Mouse (Mus musculus) myocyte (in vitro differentiated cells): ENCODE data around the gene Adk.

Source experiments
- CEBPB ChIP-seq: IDR thresholded peaks from 2 replicates; pipeline ENCODE4 v1.6.1; 2011; ENCODE audit warnings: mild to moderate bottlenecking, moderate library complexity; ENCODE audit not compliant: poor library complexity, insufficient read depth, severe bottlenecking
- E2F4 ChIP-seq: IDR thresholded peaks from one replicate; pipeline ENCODE4 v1.6.1; 2011; ENCODE audit warnings: mild to moderate bottlenecking, control low read depth, moderate library complexity; ENCODE audit not compliant: insufficient read depth
- MAX ChIP-seq: IDR thresholded peaks from one replicate; pipeline ENCODE4 v1.6.1; 2011; ENCODE audit warnings: low read depth, mild to moderate bottlenecking, control low read depth
- MYOD1 ChIP-seq, 3 experiments: IDR thresholded peaks; one replicate each; pipeline ENCODE4 v1.6.1; 2011; ENCODE audit warnings: control low read depth in 2 of 3, low read depth in 2 of 3, mild to moderate bottlenecking in 2 of 3, moderate library complexity in 1 of 3; ENCODE audit not compliant: insufficient read length in 2 of 3, control insufficient read depth in 1 of 3
- MYOG ChIP-seq, 3 experiments: IDR thresholded peaks; one replicate each; pipeline ENCODE4 v1.6.1; 2011; ENCODE audit warnings: control low read depth in 2 of 3, low read depth in 2 of 3, mild to moderate bottlenecking in 2 of 3; ENCODE audit not compliant: insufficient read length in 2 of 3, control insufficient read depth in 1 of 3, insufficient read depth in 1 of 3
- POLR2A ChIP-seq: IDR thresholded peaks from one replicate; pipeline ENCODE4 v1.6.1; 2011; ENCODE audit warnings: low read depth, mild to moderate bottlenecking, control low read depth, moderate library complexity; ENCODE audit not compliant: insufficient read length
- POLR2AphosphoS2 ChIP-seq: IDR thresholded peaks from one replicate; pipeline ENCODE4 v1.6.1; 2011; ENCODE audit warnings: low read depth, control low read depth; ENCODE audit not compliant: insufficient read length
- REST ChIP-seq: IDR thresholded peaks from one replicate; pipeline ENCODE4 v1.6.1; 2011; ENCODE audit warnings: mild to moderate bottlenecking, control low read depth, moderate library complexity; ENCODE audit not compliant: insufficient read depth, insufficient read length
- SRF ChIP-seq: IDR thresholded peaks from one replicate; pipeline ENCODE4 v1.6.1; 2011; ENCODE audit warnings: low read depth; ENCODE audit not compliant: control insufficient read depth, insufficient read length
- TCF12 ChIP-seq: IDR thresholded peaks from one replicate; pipeline ENCODE4 v1.6.1; 2011; ENCODE audit warnings: mild to moderate bottlenecking, control low read depth; ENCODE audit not compliant: poor library complexity, insufficient read depth, severe bottlenecking
- TCF3 ChIP-seq: IDR thresholded peaks from one replicate; pipeline ENCODE4 v1.6.1; 2011; ENCODE audit warnings: low read depth, control low read depth; ENCODE audit not compliant: insufficient read length
- USF1 ChIP-seq: IDR thresholded peaks from one replicate; pipeline ENCODE4 v1.6.1; 2011; ENCODE audit warnings: low read depth, mild to moderate bottlenecking, control low read depth, moderate library complexity

DNA sequence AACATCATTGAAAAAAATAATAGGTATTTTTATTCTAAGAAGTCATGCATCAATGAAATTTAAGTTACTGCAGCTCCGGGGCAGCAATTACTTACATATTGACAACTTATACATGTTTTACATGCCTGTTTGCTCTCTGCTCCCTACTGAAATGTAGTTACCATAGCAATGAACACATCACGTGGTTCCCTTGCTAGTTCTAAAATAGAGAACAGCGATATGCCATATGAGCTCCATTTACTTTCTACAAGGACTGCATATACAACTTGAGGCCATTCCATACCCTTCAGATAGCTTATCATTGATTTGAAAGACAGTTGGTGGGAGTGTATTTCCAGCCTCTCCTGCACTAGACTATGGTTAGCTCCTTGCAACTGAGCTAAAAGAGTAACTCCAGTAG, 290.6 kb downstream of the Adk start:
- TF ChIP-seq USF1 (no peak), CEBPB (no peak), TCF12 (no peak), POLR2A (no peak), MAX (no peak), E2F4 (no peak), TCF3 (no peak), MYOG (IDR thresholded peaks at IDR 0.05; ENCODE audit: control insufficient read depth in 1 of 3, insufficient read depth in 1 of 3, insufficient read length in 2 of 3, low read depth in 2 of 3) (no peak), POLR2AphosphoS2 (no peak), MYOD1 (IDR thresholded peaks at IDR 0.05; ENCODE audit: control insufficient read depth in 1 of 3, insufficient read length in 2 of 3, low read depth in 2 of 3) (no peak), REST (no peak), SRF (no peak)
